Mouse (Mus musculus) testis, adult 2 months (tissue): ENCODE data around the gene Nrarp. TPM values are rescaled to one million over a fixed set of nuclear protein-coding genes. Genes with fewer than 3 reads are reported as not detected.

Experiments
- H3K27ac ChIP-seq: fragments of 200-500 bp; 2 replicates; pipeline ENCODE4 v1.5.1; 2012; ENCODE audit warnings: low read depth, low read length; ENCODE audit not compliant: control insufficient read depth, insufficient read depth
- H3K27me3 ChIP-seq: fragments of 200-500 bp; 2 replicates; pipeline ENCODE4 v1.6.1; 2012; ENCODE audit warnings: mild to moderate bottlenecking, low read length, moderate library complexity; ENCODE audit not compliant: control insufficient read depth, insufficient read depth
- H3K36me3 ChIP-seq: fragments of 200-500 bp; 2 replicates; pipeline ENCODE4 v1.6.1; 2012; ENCODE audit warnings: mild to moderate bottlenecking, low read length; ENCODE audit not compliant: control insufficient read depth, insufficient read depth
- H3K4me1 ChIP-seq: fragments of 200-500 bp; 2 replicates; pipeline ENCODE4 v1.6.1; 2012; ENCODE audit warnings: low read length; ENCODE audit not compliant: control insufficient read depth, insufficient read depth
- H3K4me3 ChIP-seq: fragments of 200-500 bp; 2 replicates; pipeline ENCODE4 v1.5.1; 2012; ENCODE audit warnings: low read depth, mild to moderate bottlenecking, low read length, moderate library complexity, mixed read lengths; ENCODE audit not compliant: control insufficient read depth
- CTCF ChIP-seq: fragments of 200-500 bp; IDR thresholded peaks from 2 replicates; pipeline ENCODE4 v1.5.1; 2012; ENCODE audit warnings: low read depth, mild to moderate bottlenecking, inconsistent platforms, low read length, moderate library complexity; ENCODE audit not compliant: control insufficient read depth, insufficient read depth, insufficient replicate concordance
- POLR2A ChIP-seq: fragments of 200-500 bp; IDR thresholded peaks from 2 replicates; pipeline ENCODE4 v1.6.1; 2012; ENCODE audit warnings: low read depth, mild to moderate bottlenecking, inconsistent platforms, low read length, moderate library complexity; ENCODE audit not compliant: control insufficient read depth
- polyA plus RNA-seq: library from polyadenylated mRNA; depleted of rRNA; stranded (reverse); fragments of >200 nt; gene quantifications from 2 replicates; pipeline ENCODE4 v1.2.3, GENCODE M21; 2012

Gene Nrarp
- polyA plus RNA-seq, 1 experiment = 3.8 TPM

DNA sequence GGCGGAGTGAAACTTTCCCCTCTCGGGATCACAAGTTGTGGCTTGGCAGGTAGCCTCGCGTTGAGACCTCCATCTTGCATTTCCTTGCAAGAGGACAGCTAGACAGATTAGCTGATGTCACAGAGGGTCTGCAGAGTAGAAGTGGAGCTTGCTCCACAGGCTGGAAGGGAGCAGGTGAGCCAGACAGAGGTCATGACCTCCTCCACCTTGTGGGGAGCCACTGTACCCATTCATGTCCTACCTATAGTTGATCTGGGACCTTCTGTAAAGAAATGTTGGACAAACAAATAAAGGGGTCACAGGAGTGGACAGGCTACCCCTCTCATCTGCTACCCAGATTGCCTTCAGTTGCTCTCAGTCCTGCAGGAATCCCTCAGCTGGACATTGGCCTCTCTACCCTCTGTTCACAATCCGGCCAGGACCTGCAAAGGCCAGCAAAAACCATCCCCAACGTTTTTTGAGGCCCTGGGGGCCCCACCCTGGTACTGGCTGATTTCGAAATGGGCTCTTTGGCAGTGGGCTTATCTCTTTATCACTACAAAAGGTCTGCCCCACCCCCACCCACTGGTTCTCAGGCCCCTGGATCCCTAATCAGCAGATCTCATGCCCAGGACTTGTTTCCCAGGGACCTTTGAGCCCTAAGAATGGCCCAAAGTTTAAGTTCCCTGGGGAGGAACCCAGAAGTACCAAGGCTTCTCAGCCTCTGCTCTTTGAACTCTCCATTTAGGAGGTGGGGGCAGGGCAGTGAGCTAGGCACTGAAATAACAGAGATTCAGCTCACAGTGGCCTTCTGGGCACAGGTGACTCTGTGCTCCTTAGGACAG is 5.5 kb upstream of the Nrarp start:
- Histone ChIP-seq H3K4me3 (no peak overlapping the region), H3K27me3 (no peaks in the 10 kb centered on the region), H3K36me3 (no peaks in the 10 kb centered on the region), H3K27ac (no peak overlapping the region), H3K4me1 (peaks cover 3% of the 10 kb centered on the region)
- TF ChIP-seq CTCF (no peak), POLR2A (no peak)

DNA sequence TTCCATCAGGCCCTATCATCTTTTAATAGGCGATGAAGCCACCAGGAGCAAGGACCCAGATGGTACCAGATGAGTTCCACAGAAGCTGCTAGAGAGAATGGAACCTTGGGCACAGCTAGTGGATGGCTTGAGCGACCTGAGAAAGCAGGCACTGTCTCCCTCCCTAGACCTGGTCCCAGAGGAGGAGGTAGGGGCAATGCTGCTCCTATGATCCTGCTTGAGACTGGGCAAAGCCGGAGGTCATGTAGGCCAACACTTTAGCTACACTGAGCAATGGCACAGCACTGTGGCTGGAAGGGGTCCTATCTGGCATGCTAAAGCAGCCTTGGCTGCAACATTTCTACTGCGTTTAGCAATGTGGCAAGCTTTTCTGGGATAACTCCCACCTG is 4.9 kb upstream of the Nrarp start:
- Histone ChIP-seq H3K4me1 (peaks cover 6% of the 10 kb centered on the region), H3K4me3 (no peak overlapping the region), H3K27me3 (no peaks in the 10 kb centered on the region), H3K27ac (no peak overlapping the region), H3K36me3 (no peaks in the 10 kb centered on the region)
- TF ChIP-seq CTCF (no peak), POLR2A (no peak)

GRCm38 (mm10) chr2:25176573-25176972 is 4.0 kb upstream of the Nrarp start:
- Histone ChIP-seq H3K27me3 (no peaks in the 10 kb centered on the region), H3K4me1 (peaks cover 12% of the 10 kb centered on the region), H3K36me3 (no peaks in the 10 kb centered on the region), H3K4me3 (no peak overlapping the region), H3K27ac (no peak overlapping the region)
- no peak for TF ChIP-seq CTCF
- TF ChIP-seq POLR2A = no peak

DNA sequence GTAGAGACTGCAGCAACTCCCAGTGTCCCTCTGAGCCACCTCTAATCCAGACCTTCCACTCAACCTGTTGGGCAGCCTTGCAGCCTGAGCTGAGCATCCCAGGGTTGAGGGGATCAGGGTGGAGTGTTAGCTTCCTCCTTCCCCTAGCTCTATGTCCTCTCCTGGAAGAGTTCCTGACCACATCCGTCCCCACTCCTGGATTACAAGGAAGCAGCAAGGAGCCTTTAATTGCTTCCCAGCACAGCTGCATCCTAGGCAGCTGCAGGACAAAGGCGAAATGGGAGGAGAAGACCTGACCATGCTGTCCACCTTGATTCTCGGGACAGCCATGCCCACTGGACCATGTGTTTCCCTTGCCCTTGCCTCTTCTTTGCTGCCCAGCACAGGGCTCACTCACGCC is 3.5 kb upstream of the Nrarp start:
- H3K27me3 ChIP-seq = no peaks in the 10 kb centered on the region
- peaks cover 16% of the 10 kb centered on the region for H3K4me1 ChIP-seq
- no peak overlapping the region for H3K4me3 ChIP-seq
- H3K36me3 ChIP-seq = no peaks in the 10 kb centered on the region
- H3K27ac ChIP-seq = no peak overlapping the region
- TF ChIP-seq CTCF = no peak

- Histone ChIP-seq H3K4me3 (no peak overlapping the region), H3K27me3 (no peaks in the 10 kb centered on the region), H3K4me1 (peaks cover 17% of the 10 kb centered on the region), H3K36me3 (no peaks in the 10 kb centered on the region), H3K27ac (no peak overlapping the region)
- TF ChIP-seq POLR2A (no peak), CTCF (no peak)
These were observed 2.9 kb upstream of the Nrarp start for GRCm38 (mm10) chr2:25177685-25178084.

DNA sequence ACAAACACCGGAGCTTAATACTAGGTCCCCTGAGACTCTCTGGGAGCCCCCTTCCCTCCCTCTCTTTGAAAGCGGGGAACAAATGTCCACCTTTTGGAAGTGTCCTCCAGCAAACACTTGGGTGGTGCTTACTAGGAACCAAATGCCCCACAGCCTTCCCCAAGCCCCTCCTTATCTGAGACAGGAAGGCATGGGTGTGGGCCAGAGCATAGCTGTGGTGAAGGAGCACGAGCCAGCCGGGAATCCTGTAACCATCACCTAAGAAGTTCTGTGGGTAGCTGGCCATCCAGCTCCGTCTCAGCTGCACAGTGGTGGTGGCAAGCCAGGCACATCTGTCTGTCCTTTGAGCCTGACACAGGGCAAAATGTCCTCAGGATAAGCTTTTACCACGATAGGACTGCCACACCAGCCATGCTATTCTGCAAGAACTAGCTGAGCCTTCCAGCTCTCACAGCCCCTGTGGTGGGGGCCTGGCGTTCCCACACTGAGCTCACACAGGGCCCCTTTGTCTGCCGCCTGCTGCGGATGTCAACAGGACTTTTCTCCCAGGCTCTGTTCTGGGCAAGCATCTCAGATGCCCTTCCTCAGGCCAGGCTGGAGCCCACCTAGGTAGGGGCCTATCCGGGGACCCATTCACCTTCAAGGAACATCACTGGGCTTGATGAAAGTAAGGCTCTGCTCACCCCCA is 2.1 kb upstream of the Nrarp start:
- no peak overlapping the region for H3K27ac ChIP-seq
- no peak overlapping the region for H3K4me3 ChIP-seq

DNA sequence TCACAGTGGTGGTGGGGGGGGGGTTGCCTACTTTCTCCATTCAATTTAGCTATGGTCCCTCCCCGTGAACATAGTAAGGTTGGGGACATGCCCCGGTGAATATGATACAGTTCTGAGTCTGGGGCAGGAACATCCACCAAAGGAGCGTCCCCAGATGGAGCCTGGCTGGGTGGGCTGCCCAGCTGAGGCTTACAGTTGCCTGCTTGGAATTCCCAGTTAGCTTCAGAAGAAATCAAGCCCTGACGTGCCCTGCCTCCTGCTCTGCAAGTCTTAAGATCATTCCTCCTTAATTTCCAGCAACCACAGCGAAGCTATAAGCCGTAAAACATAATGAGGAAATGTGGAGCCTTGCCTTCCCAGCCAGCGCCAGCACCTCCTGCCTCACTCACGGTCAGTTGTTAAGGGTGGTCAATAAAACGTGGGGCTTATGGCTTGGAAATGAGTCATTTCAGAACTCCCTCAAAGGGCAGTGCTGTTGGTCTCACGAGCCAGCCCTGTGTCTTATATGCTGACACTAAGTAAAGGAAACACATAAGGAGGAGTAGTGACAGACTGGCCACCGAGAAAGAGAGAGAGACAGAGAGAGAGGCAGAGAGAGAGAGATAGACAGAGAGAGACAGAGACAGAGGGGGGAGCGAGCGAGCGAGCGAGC is 866 bp upstream of the Nrarp start:
- Histone ChIP-seq H3K36me3 (no peaks in the 10 kb centered on the region), H3K27me3 (no peaks in the 10 kb centered on the region), H3K4me1 (peaks cover 17% of the 10 kb centered on the region), H3K4me3 (peak overlapping the region; percentile 82; the same call in 1 of the 2 replicates), H3K27ac (no peak overlapping the region)
- TF ChIP-seq CTCF (no peak), POLR2A (no peak)

More for the DNA sequence above, 2.1 kb upstream of the Nrarp start:
- Histone ChIP-seq H3K4me1 (peaks cover 17% of the 10 kb centered on the region), H3K36me3 (no peaks in the 10 kb centered on the region), H3K27me3 (no peaks in the 10 kb centered on the region)
- TF ChIP-seq POLR2A (no peak), CTCF (no peak)
